Mouse (Mus musculus) left cerebral cortex, adult 2 months (tissue): ENCODE data around the gene Ddx47. TPM values are rescaled to one million over a fixed set of nuclear protein-coding genes. Genes with fewer than 3 reads are reported as not detected.
A peak's percentile ranks its signal among the peaks of the same experiment; 100 is the strongest.

Experiments
- DNase-seq, 2 experiments: peaks; one replicate each; pipeline ENCODE4 v3.0.0; 2021 to 2022; ENCODE audit warnings: low spot score in 2 of 2, mixed read lengths in 1 of 2; ENCODE audit errors: extremely low spot score in 1 of 2
- H3K27ac ChIP-seq: fragments of 200-600 bp; 2 replicates; pipeline ENCODE4 v1.8.1; 2022
- H3K4me3 ChIP-seq: fragments of 200-600 bp; 2 replicates; pipeline ENCODE4 v1.8.1; 2022
- CTCF ChIP-seq: fragments of 200-600 bp; IDR thresholded peaks from 2 replicates; pipeline ENCODE4 v1.8.1; 2022; ENCODE audit warnings: antibody characterized with exemption, mild to moderate bottlenecking, moderate library complexity
- intact Hi-C: fragments of 180-260 bp; cut with DNase I; formaldehyde crosslinking; loops from one replicate; pipeline ENCODE4 v1.15.1; 2025
- total RNA-seq, 2 experiments: library from RNA; stranded (reverse); gene quantifications; 2 replicates each; pipeline ENCODE4 v1.2.3; 2021

Ddx47 gene
- total RNA-seq, 2 experiments from 2014 or later, result 61.0 to 62.0 TPM

DNA sequence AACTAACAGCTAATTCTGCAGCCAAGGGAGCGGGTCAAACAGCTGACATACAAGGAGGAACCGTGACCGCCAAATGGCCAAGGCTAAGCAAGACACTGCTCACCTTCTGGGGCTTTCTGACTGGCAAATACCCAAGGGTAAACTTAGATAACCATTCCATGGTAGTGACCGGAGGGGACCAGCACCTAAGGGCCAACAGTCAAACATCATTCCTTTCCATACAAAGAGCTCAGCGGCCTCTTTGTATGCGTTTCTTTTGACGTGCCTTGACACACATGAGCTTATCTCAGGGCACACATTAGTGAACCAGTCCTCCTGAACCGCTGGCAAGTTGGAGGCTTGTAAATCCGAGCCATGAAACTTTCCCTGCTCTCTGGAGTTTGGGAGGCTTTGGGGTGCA, 35.9 kb downstream of the Ddx47 start:
- no peak for TF ChIP-seq CTCF
- H3K27ac ChIP-seq, result no peak overlapping the region
- no peak for DNase-seq
- no peak overlapping the region for H3K4me3 ChIP-seq
- intact Hi-C loops, result no loop called here

DNA sequence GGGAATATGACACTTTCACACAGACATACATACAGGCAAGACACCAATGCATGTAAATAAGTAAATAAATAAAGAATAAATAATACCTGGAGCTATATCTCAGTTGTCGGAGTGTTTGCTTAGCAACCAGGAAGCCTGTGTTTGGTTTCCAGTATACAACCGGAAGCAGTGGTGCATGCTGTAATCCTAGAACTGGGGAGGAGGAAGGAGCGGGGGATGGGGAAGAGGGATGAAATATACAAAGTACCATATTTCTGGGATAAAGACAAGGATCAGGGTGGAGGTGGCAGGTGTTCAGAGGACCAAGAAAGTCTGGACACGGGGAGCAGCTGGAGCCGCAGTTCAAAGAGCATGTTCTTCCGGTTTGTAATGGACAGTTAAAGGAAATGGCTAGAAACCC, 37.1 kb downstream of the Ddx47 start:
- H3K4me3 ChIP-seq, result no peak overlapping the region
- no peak overlapping the region for H3K27ac ChIP-seq
- intact Hi-C loops, result no loop called here
- no peak for DNase-seq
- TF ChIP-seq CTCF, result no peak

DNA sequence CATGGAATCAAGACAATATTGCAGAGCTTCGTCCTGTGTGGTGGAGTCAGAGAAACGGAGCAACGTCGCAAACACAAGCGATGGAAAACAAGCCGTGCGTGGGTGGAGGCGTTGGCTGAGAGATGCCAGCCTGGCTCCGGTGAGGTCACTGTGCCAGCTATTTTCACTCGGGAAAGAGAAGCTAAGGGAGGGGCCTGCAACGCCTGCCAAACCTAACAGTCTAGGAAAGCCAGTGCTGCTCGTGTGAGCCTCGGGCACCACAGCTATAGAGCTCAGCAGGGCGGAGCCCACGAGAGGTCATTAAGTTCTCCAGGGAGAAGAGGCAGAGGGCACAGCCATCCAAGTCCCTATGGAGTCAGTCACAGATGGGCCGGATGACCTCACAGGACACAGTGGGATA, 37.5 kb downstream of the Ddx47 start:
- no peak for TF ChIP-seq CTCF
- no peak overlapping the region for H3K4me3 ChIP-seq
- intact Hi-C loops, result no loop called here
- DNase-seq, result no peak
- no peak overlapping the region for H3K27ac ChIP-seq

- intact Hi-C loops, result no loop called here
- no peak for TF ChIP-seq CTCF
- Histone ChIP-seq H3K4me3 (no peak overlapping the region), H3K27ac (no peak overlapping the region)
- no peak for DNase-seq
Measured at GRCm38 (mm10) chr6:135053789-135054188, 42.4 kb downstream of the Ddx47 start.

- no peak for DNase-seq
- no peak overlapping the region for H3K4me3 ChIP-seq
- intact Hi-C loops, result no loop called here
- H3K27ac ChIP-seq, result no peak overlapping the region
- TF ChIP-seq CTCF, result no peak
Measured at GRCm38 (mm10) chr6:135055882-135056281, 44.5 kb downstream of the Ddx47 start.

- no peak overlapping the region for H3K27ac ChIP-seq
Measured at GRCm38 (mm10) chr6:135060728-135061127, 49.3 kb downstream of the Ddx47 start.

DNA sequence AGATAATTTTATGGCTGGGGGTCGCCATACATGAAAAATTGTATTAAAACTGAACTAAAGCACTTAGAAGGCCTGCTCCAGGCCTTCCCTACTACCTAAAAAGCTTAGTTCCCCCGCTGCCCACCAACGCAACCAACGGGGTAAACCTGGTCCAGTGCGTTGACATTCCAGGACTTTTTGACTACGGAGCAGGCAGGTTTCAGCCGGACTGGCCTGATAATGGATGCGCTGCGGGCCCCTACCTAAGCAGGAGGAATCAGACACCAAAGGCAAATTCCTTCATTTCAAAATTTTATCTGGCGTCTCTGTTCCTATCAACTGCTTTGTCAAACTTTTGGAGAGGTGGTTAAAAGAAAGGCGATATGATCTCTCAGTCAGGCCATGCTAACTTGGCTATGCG, 53.2 kb downstream of the Ddx47 start:
- Histone ChIP-seq H3K4me3 (no peak overlapping the region), H3K27ac (no peak overlapping the region)
- no peak for TF ChIP-seq CTCF
- DNase-seq, result no peak
- intact Hi-C loops, result no loop called here

More at GRCm38 (mm10) chr6:135060728-135061127, 49.3 kb downstream of the Ddx47 start:
- DNase-seq, result no peak
- TF ChIP-seq CTCF, result no peak
- intact Hi-C loops, result no loop called here
- no peak overlapping the region for H3K4me3 ChIP-seq

DNA sequence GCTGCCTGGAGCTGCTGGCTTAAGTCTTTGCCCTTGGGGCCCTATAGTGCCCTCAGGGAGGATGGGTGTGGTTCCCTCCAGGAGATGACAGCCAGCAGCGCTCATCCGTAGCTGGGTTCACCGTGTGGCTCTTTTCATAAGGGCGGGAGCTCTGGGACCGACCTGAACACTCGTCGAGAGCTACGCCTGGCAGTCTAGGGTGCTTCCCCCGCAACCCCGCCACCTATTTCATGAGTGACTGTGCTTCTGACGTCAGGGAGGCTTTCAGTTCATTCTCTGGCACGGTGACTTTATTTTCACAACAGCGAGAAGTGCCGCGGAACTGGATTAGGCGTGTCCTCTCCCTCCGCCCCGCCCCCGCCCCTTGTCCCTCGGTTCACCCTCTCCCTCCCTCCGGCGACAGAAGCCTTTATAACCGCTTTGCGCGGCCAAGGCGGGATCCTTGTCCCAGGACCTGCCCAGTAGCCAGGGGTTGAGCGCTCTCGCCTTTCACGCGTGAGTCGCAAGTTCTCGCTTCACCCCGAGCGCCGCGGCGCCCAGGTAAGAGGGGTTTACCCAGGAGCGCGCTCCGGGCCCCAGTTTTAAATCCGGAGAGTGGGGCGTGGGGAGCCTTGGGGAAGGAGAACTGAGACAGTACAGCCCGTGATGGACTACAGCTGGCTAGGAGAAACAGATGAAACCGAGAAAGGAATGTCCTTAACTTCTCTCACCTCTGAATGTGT, 54.0 kb downstream of the Ddx47 start, which contains the start of gene Gprc5a:
TSS of gene Gprc5a (plus strand) at position 416 of the 722 bp plus-strand sequence.
- peak in 1 of 2 experiments; percentile 21 for DNase-seq
- peak within 1 kb of the TSS; percentile 43 for H3K4me3 ChIP-seq
- intact Hi-C loops, result no loop called here
- no peak within 1 kb of the TSS for H3K27ac ChIP-seq
- no peak for TF ChIP-seq CTCF

DNA sequence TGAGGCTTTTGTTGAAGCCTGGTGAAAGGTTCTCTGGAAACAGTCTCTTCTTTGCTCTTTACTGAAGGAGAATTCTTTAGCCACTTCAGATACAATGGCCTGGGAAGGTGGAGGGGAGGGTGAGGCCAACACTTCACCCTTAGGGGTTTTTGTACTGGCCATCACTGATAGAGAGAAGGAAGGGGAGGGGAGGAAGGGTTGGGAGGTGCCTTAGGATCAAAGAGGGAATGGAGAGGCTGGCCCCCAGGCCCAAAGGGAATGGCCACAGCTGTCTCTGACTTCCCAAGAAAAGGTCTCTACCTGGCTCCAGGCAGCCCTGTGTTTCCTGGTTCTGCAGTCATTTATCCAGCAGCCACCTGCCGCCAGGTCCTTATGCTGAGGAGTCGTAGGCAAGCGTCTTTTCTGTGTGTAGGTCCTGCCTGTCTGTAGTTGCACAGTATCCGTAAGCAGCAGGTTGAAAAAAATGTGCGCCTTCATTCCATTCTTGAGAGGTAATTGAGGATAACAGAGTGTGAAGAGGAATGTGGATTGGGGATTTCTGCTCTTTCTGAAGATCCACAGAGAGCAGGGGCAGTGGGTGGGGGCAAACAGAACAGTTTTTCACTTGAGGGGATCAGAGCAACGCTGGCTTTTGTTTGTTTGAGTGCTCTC, 55.5 kb downstream of the Ddx47 start:
- DNase-seq, result no peak
- intact Hi-C loops, result no loop called here
- Histone ChIP-seq H3K4me3 (no peak overlapping the region), H3K27ac (no peak overlapping the region)
- TF ChIP-seq CTCF, result no peak

DNA sequence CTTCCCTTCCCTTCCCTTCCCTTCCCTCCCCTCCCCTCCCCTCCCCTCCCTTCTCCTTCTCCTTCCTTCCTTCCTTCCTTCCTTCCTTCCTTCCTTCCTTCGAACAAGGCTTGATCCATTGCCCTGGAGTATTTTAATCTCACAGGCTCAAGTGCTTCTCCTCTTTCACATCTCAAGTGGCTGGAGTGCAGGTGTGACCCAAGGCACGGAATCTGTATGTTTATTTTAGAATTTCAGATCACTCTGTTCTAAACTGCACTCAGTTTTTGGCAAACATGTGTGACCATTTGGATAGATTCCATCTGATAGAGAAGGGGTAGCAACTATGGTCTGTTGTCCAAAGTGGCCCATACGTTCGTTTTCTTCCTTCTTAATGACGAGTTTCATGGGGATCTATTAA, 56.8 kb downstream of the Ddx47 start:
- no peak for DNase-seq
- H3K4me3 ChIP-seq, result no peak overlapping the region
- intact Hi-C loops, result no loop called here
- no peak for TF ChIP-seq CTCF
- H3K27ac ChIP-seq, result no peak overlapping the region

- intact Hi-C loops, result no loop called here
- Histone ChIP-seq H3K4me3 (no peak overlapping the region), H3K27ac (no peak overlapping the region)
- TF ChIP-seq CTCF, result no peak
- no peak for DNase-seq
Measured at GRCm38 (mm10) chr6:135069856-135070255, 58.4 kb downstream of the Ddx47 start.

- Histone ChIP-seq H3K4me3 (no peak overlapping the region), H3K27ac (no peak overlapping the region)
- DNase-seq, result no peak
- no peak for TF ChIP-seq CTCF
- intact Hi-C loops, result no loop called here
Measured at GRCm38 (mm10) chr6:135070347-135070746, 58.9 kb downstream of the Ddx47 start.

Other genes with a start within 250 kb of the Ddx47 start
- gene Dusp16, start 219.0 kb upstream of the Ddx47 start, total RNA-seq, result 10 to 100 TPM in 1 of 2 experiments, 1 to 10 TPM in 1; 9.9 to 11.2 TPM
- gene Crebl2, start 181.5 kb upstream of the Ddx47 start, total RNA-seq, result 10 to 100 TPM; 38.4 to 39.3 TPM
- 10 to 100 TPM; 22.2 to 26.9 TPM for gene Gpr19, start 113.0 kb upstream of the Ddx47 start, total RNA-seq
- 10 to 100 TPM; 36.8 to 42.3 TPM for gene Cdkn1b, start 91.2 kb upstream of the Ddx47 start, total RNA-seq
- 1 to 10 TPM; 3.7 to 6.4 TPM for gene Apold1, start 29.9 kb upstream of the Ddx47 start, total RNA-seq
- gene Gprc5a, start 54.0 kb downstream of the Ddx47 start, total RNA-seq, result under 1 TPM; 0.38 to 0.65 TPM
- under 1 TPM in 1 of 2 experiments, not detected in 1; 0.26 TPM for gene Gprc5d, start 106.7 kb downstream of the Ddx47 start, total RNA-seq
- gene Fam234b, start 186.4 kb downstream of the Ddx47 start, total RNA-seq, result 100 to 1,000 TPM; 167 to 178 TPM
- 10 to 100 TPM; 45.3 to 46.9 TPM for gene Hebp1, start 186.4 kb downstream of the Ddx47 start, total RNA-seq
- gene Gsg1, start 242.7 kb downstream of the Ddx47 start, total RNA-seq, result not detected